Mouse (Mus musculus) kidney, adult 2 months (tissue): ENCODE data around the gene Rbp7.

Experiments used
- CTCF ChIP-seq: fragments of 200-500 bp; conservative IDR thresholded peaks from 2 replicates; pipeline ENCODE4 v1.5.1; 2011; ENCODE audit warnings: low read depth, mild to moderate bottlenecking, control low read depth, low read length, moderate library complexity, mixed read lengths; ENCODE audit not compliant: insufficient read depth, insufficient read length
- POLR2A ChIP-seq: fragments of 200-500 bp; IDR thresholded peaks from one replicate; pipeline ENCODE4 v1.6.1; 2011; ENCODE audit warnings: low read depth, low read length, control low read depth

DNA sequence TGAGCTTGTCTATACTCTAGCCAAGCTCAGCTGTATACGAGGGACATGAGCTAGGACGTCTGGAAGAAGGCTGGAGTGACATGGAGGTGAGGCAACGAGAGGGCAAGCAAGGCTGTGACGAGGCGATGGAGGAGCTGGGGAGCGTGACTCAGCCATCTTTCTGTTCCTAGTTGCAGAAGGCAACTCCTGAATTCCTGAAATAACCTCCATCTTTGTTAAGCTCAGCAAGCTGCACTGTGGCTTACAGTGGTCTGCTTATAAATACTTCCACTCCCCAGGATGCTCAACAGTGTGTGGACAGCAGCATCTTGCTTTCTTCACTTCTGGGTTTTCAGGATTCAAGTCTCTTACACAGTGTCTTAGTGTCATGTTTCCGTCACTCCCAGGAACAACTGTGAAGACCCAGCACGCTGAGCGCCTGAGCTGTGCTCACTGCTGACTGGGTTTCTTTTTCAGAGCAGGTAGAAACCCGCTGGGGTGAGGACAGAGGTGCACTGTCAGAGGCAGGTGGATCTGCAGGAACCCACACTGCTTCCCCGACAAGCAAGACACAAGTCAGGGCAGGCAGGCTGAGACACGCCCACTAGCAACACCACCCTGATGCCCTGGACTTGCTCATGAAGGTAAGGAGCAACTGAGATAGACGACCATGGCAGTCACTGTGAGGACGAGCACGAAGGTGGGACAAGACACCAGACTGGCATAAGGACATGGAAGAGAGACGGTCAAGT, 48.9 kb downstream of the Rbp7 start:
- TF ChIP-seq CTCF (no peak), POLR2A (no peak)
